In genomic region chr5:105702580-105703285, GRCm38 (mm10) we compare ENCODE assay signal across 11 mouse cellular contexts. TPM values are rescaled to one million over a fixed set of nuclear protein-coding genes. Genes with fewer than 3 reads are reported as not detected.
A peak's percentile ranks its signal among the peaks of the same experiment; 100 is the strongest.
DNase-seq lines count a peak whose midpoint lies in the region; TF ChIP-seq lines count a peak whose summit lies in the region.
"Had no signal": no experiment of that assay in that cellular context is flagged by ENCODE, and none has a peak within 500 bp of the region (broad histone marks: within the 10 kb centered on the region; RNA-seq: fewer than 3 reads in every experiment).

No protein-coding gene starts in this region.

- H3K79me2 ChIP-seq in liver, adult 2 months (ENCODE audit: control insufficient read depth, insufficient read depth, low read length) = peaks cover 31% of the 10 kb centered on the region; the same call in 1 of the 2 replicates
- H3K79me2 ChIP-seq in myocyte (ENCODE audit: control insufficient read depth, insufficient read depth) = peaks cover 34% of the 10 kb centered on the region

- TF ChIP-seq CTCF in liver, adult 2 months (IDR thresholded peaks at IDR 0.05; ENCODE audit: low read depth, low read length) = no peak

- H3ac ChIP-seq in myocyte (ENCODE audit: control insufficient read depth, insufficient read length) = no peak overlapping the region

- peak overlapping the region; percentile 38 for H3K4me3 ChIP-seq in liver, adult 2 months (ENCODE audit: insufficient read depth, low read depth, low read length)
- H3K4me3 ChIP-seq in myocyte = peak overlapping the region; percentile 34
- H3K4me3 ChIP-seq: heart, embryonic 12.5 days; limb, embryonic 12.5 days had no signal

- H3K9ac ChIP-seq in liver, adult 2 months (ENCODE audit: low read depth, low read length) = peak overlapping the region; percentile 59
- H3K9ac ChIP-seq: heart, embryonic 12.5 days; limb, embryonic 12.5 days had no signal

- H3K4me1 ChIP-seq in liver, adult 2 months (ENCODE audit: control insufficient read depth, insufficient read depth, low read length) = peaks cover 20% of the 10 kb centered on the region

- H3K4me2 ChIP-seq in myocyte (ENCODE audit: low read depth) = peak overlapping the region; percentile 14
- H3K4me2 ChIP-seq: heart, embryonic 12.5 days; limb, embryonic 12.5 days had no signal

- WGBS in liver, adult 2 months = 33% methylated on average over 9 of the region's 9 CpGs

- TF ChIP-seq POLR2A in liver, adult 2 months (IDR thresholded peaks at IDR 0.05; ENCODE audit: extremely low read depth, insufficient read depth, low read length) = no peak
- TF ChIP-seq POLR2A in myocyte (IDR thresholded peaks at IDR 0.05; ENCODE audit: insufficient read length, low read depth) = no peak

- no peaks in the 10 kb centered on the region for H3K36me3 ChIP-seq in liver, adult 2 months (ENCODE audit: control insufficient read depth, insufficient read depth, low read length)
- H3K36me3 ChIP-seq in myocyte (ENCODE audit: control insufficient read depth, insufficient read depth) = no peaks in the 10 kb centered on the region
- H3K36me3 ChIP-seq: heart, embryonic 12.5 days had no signal

- peak overlapping the region; percentile 95 for H3K27ac ChIP-seq in liver, adult 2 months (replicated peaks; ENCODE audit: insufficient read depth, low read depth, low read length)
- H3K27ac ChIP-seq: limb, embryonic 12.5 days had no signal

- peak; percentile 95 for DNase-seq in liver, adult 2 months (ENCODE audit: extremely low read depth, low read depth, low spot score)
- no peak for DNase-seq in liver
- DNase-seq in induced T-regulatory cell, adult 2 months (ENCODE audit: low read depth) = peak; percentile 12
- DNase-seq in kidney, postnatal 25 days = peak; percentile 63 to 87
- DNase-seq in cerebellum, adult 8-10 months = no peak
- no peak for DNase-seq in gastrocnemius, adult 18-20 months (ENCODE audit: low spot score)
- no peak for DNase-seq in cerebellum, adult 9-11 months
- DNase-seq: cerebellum, adult 11-12 months had no signal

- H3K27me3 ChIP-seq in liver, adult 2 months (ENCODE audit: control insufficient read depth, insufficient read depth, low read length) = no peaks in the 10 kb centered on the region
- no peaks in the 10 kb centered on the region for H3K27me3 ChIP-seq in myocyte (ENCODE audit: control insufficient read depth, insufficient read depth, insufficient read length)

TF ChIP-seq in myocyte, 11 proteins besides CTCF, POLR2A, EP300 and RAD21:
- TF ChIP-seq MAX (IDR thresholded peaks at IDR 0.05; ENCODE audit: low read depth) (no peak), MYOD1 (IDR thresholded peaks at IDR 0.05; ENCODE audit: control insufficient read depth in 1 of 3, insufficient read length in 2 of 3, low read depth in 2 of 3) (peak in 2 of 3 experiments; percentile 23 to 67), MYOG (IDR thresholded peaks at IDR 0.05; ENCODE audit: control insufficient read depth in 1 of 3, insufficient read depth in 1 of 3, insufficient read length in 2 of 3, low read depth in 2 of 3) (peak in 1 of 3 experiments; percentile 75)

RNA-seq across cellular contexts. Expression of gene Lrrc8d, which starts 3.0 kb away (rescaled TPM):
- 11.6 and 13.8 TPM in 2 replicates for total RNA-seq in liver, adult 2 months (2014; rRNA removed)
- polyA plus RNA-seq in liver, adult 2 months (2012; rRNA removed) = 7.0 and 7.9 TPM in 2 replicates
- 24.8 TPM for polyA plus RNA-seq in myocyte (2012; fragmentation: generic; extraction: Trizol)
- total RNA-seq in gastrocnemius, adult 18-20 months (2021) = 1 to 10 TPM; 3.3 to 5.0 TPM

Comparison
In these comparisons a context has a peak if more than half of its experiments do, and no peak if none do; other contexts are left out.
1. DNase-seq: peak in liver, adult 2 months (single experiment), induced T-regulatory cell, adult 2 months (single experiment) and kidney, postnatal 25 days (2 of 2); none in liver (single experiment), cerebellum, adult 8-10 months (single experiment), gastrocnemius, adult 18-20 months (single experiment) and cerebellum, adult 9-11 months (single experiment).